Mouse (Mus musculus): ENCODE measurements at regions not wholly inside any gene's neighbourhood (a gene's known extent, or its start where the extent isn't known, plus 50 kb on each side); places are given as distances from the start of the nearest gene placed in this dataset.

DNA sequence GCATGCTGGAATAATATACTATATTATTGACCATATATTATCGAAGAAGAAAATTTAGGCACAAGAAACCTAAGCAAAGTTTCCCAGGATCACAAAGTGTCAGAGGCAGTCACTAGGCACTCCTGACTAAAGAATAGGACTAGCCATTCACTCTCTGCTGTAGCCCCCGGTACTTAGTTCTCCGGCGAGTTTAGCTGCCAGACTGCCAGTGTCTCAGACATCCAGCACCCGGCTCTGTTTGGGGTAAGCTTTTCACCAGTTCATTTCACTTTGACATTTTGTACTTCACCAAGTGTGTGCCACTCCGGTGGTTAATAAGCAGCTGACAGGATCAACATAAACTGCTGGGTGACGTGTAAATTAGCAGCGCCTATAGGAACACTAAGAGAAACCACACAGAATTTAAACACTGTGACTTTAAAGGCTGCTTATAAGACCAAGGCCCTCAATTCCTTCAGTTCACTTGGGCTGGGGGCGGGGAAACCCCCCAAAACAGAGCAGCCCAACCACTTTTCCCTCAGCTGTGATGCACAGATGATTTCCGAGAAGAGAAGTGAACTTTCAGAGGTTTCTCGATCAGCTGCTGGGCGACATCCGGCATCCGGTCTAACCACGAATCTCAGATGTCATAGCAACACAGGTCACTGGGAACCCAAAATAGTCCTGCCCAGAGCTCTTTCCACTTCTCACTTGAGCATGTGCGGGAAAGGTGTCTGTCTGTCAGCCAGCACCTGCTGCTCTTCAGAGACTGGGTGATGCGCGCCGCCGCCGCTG lies 234.3 kb downstream of the Gm5426 start:
- Histone ChIP-seq H3K4me3 (replicated peaks in 1 of 3; ENCODE audit: low read depth in 2 of 3, low read length in 2 of 3, poor library complexity in 1 of 3) (peak overlapping the region in 1 of 3 experiments; percentile 7), H3K9me3 (replicated peaks; ENCODE audit: low read length) (peaks cover 4% of the 10 kb centered on the region), H3K4me2 (ENCODE audit: insufficient read depth, low read depth, poor library complexity, severe bottlenecking) (peak overlapping the region; percentile 80; the same call in 1 of the 2 replicates), H3K27ac (ENCODE audit: insufficient read depth, low read depth) (peak overlapping the region; percentile 73), H3K79me2 (replicated peaks; ENCODE audit: control insufficient read depth, extremely low read depth, insufficient read depth, poor library complexity, severe bottlenecking) (no peaks in the 10 kb centered on the region), H3K4me1 (ENCODE audit: control insufficient read depth in 1 of 2, insufficient read depth in 2 of 2) (peaks cover 35 to 60% of the 10 kb centered on the region in 2 experiments), H3K27me3 (replicated peaks) (no peaks in the 10 kb centered on the region), H3K9ac (ENCODE audit: insufficient read depth, low read depth) (peak overlapping the region; percentile 18; the same call in 1 of the 2 replicates), H3K36me3 (replicated peaks in 1 of 2; ENCODE audit: control insufficient read depth in 1 of 2, insufficient read depth in 1 of 2, low read length in 1 of 2) (no peaks in the 10 kb centered on the region)
- DNase-seq (ENCODE audit: extremely low read depth): peak; percentile 98
- TF ChIP-seq ZC3H11A (IDR thresholded peaks at IDR 0.05; ENCODE audit: low read depth, low read length) (no peak), POLR2A (IDR thresholded peaks at IDR 0.05; ENCODE audit: low read depth, low read length) (no peak), MAZ (IDR thresholded peaks at IDR 0.05; ENCODE audit: low read depth, low read length) (peak; percentile 90; the same call in 1 of the 2 replicates), JUN (IDR thresholded peaks at IDR 0.05; ENCODE audit: insufficient read depth, low read depth, low read length) (no peak; the same call in 1 of the 2 replicates), POLR2AphosphoS2 (IDR thresholded peaks at IDR 0.05; ENCODE audit: low read depth, low read length) (no peak), MYC (IDR thresholded peaks at IDR 0.05; ENCODE audit: low read depth, low read length) (peak; percentile 92), UBTF (IDR thresholded peaks at IDR 0.05; ENCODE audit: low read depth, low read length) (no peak), GABPA (IDR thresholded peaks at IDR 0.05; ENCODE audit: insufficient replicate concordance, low read depth, low read length) (no peak), JUND (conservative IDR thresholded peaks at IDR 0.05; ENCODE audit: low read depth, low read length) (peak; percentile 69; the same call in 1 of the 2 replicates), USF2 (conservative IDR thresholded peaks at IDR 0.05; ENCODE audit: low read depth, low read length) (no peak; the same call in 1 of the 2 replicates), MAFK (IDR thresholded peaks at IDR 0.05; ENCODE audit: insufficient replicate concordance, low read length) (peak; percentile 78), ZNF384 (IDR thresholded peaks at IDR 0.05; ENCODE audit: low read depth, low read length) (peak; percentile 53; the same call in 1 of the 2 replicates), EP300 (IDR thresholded peaks at IDR 0.05; ENCODE audit: low read length) (peak; percentile 98), SMC3 (IDR thresholded peaks at IDR 0.05; ENCODE audit: low read depth, low read length) (peak; percentile 35; the same call in 1 of the 2 replicates), TCF12 (IDR thresholded peaks at IDR 0.05; ENCODE audit: low read depth, low read length) (peak; percentile 100), MEF2A (IDR thresholded peaks at IDR 0.05; ENCODE audit: borderline replicate concordance, low read depth, low read length) (peak; percentile 100), IRF4 (IDR thresholded peaks at IDR 0.05; ENCODE audit: low read depth, low read length) (peak; percentile 95), ELF1 (IDR thresholded peaks at IDR 0.05; ENCODE audit: low read depth, low read length) (peak; percentile 67), NRF1 (IDR thresholded peaks at IDR 0.05; ENCODE audit: low read depth, low read length) (peak; percentile 85), HCFC1 (IDR thresholded peaks at IDR 0.05; ENCODE audit: low read depth, low read length) (peak; percentile 56), SIN3A (IDR thresholded peaks at IDR 0.05; ENCODE audit: low read length) (peak; percentile 97), MXI1 (IDR thresholded peaks at IDR 0.05; ENCODE audit: low read depth, low read length) (peak; percentile 92; the same call in 1 of the 2 replicates), ZKSCAN1 (IDR thresholded peaks at IDR 0.05; ENCODE audit: borderline replicate concordance, low read depth, low read length) (no peak), RCOR1 (conservative IDR thresholded peaks at IDR 0.05; ENCODE audit: low read depth, low read length) (peak; percentile 97), BHLHE40 (IDR thresholded peaks at IDR 0.05; ENCODE audit: low read depth, low read length) (peak; percentile 99), ZMIZ1 (IDR thresholded peaks at IDR 0.05; ENCODE audit: low read depth, low read length) (no peak), MAX (IDR thresholded peaks at IDR 0.05; ENCODE audit: low read length) (peak; percentile 82), KAT2A (IDR thresholded peaks at IDR 0.05; ENCODE audit: insufficient replicate concordance, low read length) (0 out of 2 replicates have a peak, but pooled peaks have one; percentile 9), NELFE (IDR thresholded peaks at IDR 0.05; ENCODE audit: low read depth, low read length) (no peak), CHD2 (IDR thresholded peaks at IDR 0.05; ENCODE audit: low read length) (peak; percentile 89), E2F4 (IDR thresholded peaks at IDR 0.05; ENCODE audit: insufficient replicate concordance, low read depth, low read length) (no peak), CHD1 (IDR thresholded peaks at IDR 0.05; ENCODE audit: low read depth, low read length) (no peak), USF1 (IDR thresholded peaks at IDR 0.05; ENCODE audit: low read depth, low read length) (peak; percentile 2; the same call in 1 of the 2 replicates), PAX5 (IDR thresholded peaks at IDR 0.05; ENCODE audit: low read length) (no peak), ETS1 (conservative IDR thresholded peaks at IDR 0.05; ENCODE audit: low read depth, low read length) (peak; percentile 100), CTCF (conservative IDR thresholded peaks at IDR 0.05 in 1 of 2, IDR thresholded peaks at IDR 0.05 in 1 of 2; ENCODE audit: low read depth in 2 of 2, low read length in 2 of 2) (no peak), RAD21 (IDR thresholded peaks at IDR 0.05; ENCODE audit: low read depth, low read length) (peak; percentile 18), TBP (conservative IDR thresholded peaks at IDR 0.05; ENCODE audit: low read depth, low read length) (peak; percentile 47; the same call in 1 of the 2 replicates)
- dilution Hi-C loops (cut with MboI; ENCODE audit: extremely low pct_ligation_motif_present, extremely low pct_unique_long_range_greater_than_20kb, low sequenced_read_pairs) (no loop called here), in situ Hi-C loops (cut with MboI; ENCODE audit: low pct_ligation_motif_present, low pct_unique_long_range_greater_than_20kb, low sequenced_read_pairs) (loop anchor here (5.0 to 25.0 kb wide), 3 partner anchors 103 to 942 kb away; no protein-coding TSS in a partner anchor)

Measured in CH12.LX (cell line).